Mouse (Mus musculus) layer of hippocampus, adult 9-11 months (tissue): ENCODE data around the gene Gnl3.
A peak's percentile ranks its signal among the peaks of the same experiment; 100 is the strongest.

ENCODE experiments used
- DNase-seq: peaks from one replicate; pipeline ENCODE4 v3.0.0; 2022

Gnl3 gene

DNA sequence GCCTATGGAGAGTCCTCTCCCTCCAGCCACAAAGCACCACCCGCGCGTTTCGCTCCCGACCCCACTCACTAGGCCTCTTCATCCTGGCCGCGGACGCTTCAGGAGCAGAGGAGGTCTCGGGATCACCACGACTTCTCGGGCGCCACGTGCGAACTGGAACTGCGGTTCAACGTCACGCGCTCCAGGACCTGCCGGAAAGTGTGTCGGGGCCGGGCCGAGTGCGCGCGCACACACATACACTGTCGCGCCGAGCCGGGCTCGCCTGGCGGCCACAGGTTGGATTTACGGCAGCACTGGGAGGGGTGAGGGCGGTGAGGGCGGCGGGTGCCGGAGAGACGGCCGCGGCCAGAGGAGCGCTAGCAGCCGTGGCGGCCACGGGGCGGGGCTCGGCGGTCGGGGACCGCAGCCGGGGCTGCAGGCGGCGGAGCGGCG is at the start of gene Gnl3, which contains the start of gene Pbrm1:
TSS of gene Gnl3 (minus strand) at position 293 of the 432 bp plus-strand sequence.
TSS of gene Pbrm1 (plus strand) at position 279 of the 432 bp plus-strand sequence.
- DNase-seq: peak; percentile 97

DNA sequence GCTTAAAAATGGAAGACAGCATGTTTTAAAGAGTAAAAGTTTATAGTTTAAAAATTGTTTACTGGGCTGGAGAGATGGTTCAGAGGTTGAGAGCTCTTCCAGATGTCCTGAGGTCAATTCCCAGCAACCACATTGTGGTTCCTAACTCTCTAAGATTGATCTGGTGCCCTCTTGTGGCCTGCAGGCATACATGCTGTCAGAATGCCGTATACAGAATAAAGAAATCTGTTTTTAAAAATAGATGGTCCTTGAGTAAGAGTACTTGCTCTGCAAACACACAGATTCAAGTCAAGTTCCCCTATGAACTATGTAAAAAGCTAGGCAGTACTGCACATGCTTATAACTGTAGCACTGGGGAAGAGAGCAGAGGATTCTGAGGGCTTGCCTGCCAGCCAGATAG is 43.3 kb upstream of the Gnl3 start:
- DNase-seq: no peak

- no peak for DNase-seq
Observed at GRCm38 (mm10) chr14:31045817-31046216, 26.9 kb upstream of the Gnl3 start.

GRCm38 (mm10) chr14:31045296-31045695 is 26.3 kb upstream of the Gnl3 start:
- no peak for DNase-seq

GRCm38 (mm10) chr14:31025785-31026184 is 6.8 kb upstream of the Gnl3 start:
- DNase-seq: no peak

- no peak for DNase-seq
Observed at GRCm38 (mm10) chr14:31022579-31022978, 3.6 kb upstream of the Gnl3 start.

- DNase-seq: no peak
Observed at GRCm38 (mm10) chr14:31019331-31020205, 616 bp upstream of the Gnl3 start.

- DNase-seq: no peak
Observed at GRCm38 (mm10) chr14:31017854-31018253, 1.1 kb downstream of the Gnl3 start.

GRCm38 (mm10) chr14:31016063-31016462 is 2.9 kb downstream of the Gnl3 start:
- DNase-seq: no peak

DNA sequence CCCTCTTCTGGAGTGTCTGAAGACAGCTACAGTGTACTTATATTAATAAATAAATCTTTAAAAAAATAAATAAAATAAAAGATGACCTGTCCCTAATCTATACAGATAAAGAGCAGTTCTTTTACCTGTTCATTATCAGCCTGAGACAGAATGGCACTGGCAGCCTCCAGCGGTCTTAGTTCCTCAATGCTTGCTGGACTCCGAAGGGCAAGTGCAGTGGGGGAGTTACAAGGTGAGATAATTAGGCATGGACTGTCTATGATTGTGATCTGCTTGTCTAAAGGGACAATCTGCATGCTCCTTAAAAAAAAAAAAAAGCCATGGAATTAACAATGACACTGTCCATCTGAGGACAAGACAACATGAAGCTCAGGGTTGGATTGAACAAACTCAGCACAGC is 5.0 kb downstream of the Gnl3 start:
- DNase-seq: no peak

GRCm38 (mm10) chr14:31011588-31011987 is 7.4 kb downstream of the Gnl3 start:
- DNase-seq: peak; percentile 24

- no peak for DNase-seq
Observed at GRCm38 (mm10) chr14:31006779-31007178, 12.2 kb downstream of the Gnl3 start.

- DNase-seq: no peak
Observed at GRCm38 (mm10) chr14:31004527-31004926, 14.4 kb downstream of the Gnl3 start.

DNA sequence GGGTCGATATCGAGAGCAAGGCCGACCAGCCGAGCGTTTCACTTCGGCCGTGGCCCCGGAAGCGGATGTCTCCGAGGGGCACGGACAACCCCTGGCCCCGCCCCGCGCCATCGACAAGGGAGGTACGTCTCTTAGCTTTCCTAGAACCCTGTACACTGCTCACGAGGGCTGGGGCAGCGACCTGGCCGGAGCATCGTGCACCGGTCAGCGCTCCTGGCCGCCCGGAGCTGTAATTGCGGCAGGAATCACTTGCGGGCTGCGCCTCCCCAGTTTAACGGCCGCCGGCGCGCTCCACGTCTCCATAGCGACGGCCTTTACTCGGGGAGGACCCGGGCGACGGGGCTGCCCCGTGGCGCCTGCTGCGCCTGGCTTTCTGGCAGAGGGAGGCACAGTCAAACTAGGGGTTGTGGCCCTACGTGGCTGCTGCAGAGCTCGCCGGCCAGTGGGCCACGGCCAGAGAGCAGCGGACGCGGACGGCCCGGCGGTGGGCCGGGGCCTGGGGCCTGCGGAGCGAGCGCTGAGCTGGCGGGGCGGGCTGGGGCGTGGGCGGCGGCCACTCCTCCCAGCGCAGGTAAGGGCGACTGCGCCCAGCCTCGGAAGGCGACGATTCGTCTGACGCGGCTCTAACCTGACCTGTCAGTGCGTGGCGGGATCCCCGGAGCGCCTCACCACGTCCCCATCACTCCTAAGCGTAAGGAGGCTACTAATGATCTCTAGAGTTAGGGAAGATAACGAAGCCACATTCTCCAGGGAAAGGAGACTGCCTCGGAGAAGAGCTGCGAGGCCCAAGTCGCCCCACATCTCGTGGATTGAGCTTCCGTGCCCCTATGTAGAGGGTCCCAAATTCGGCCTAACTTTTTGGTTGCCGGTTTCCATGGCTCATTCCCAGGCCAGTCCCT is 17.4 kb downstream of the Gnl3 start, which contains the start of the genes Glt8d1 and Spcs1:
TSS of gene Glt8d1 (plus strand) at position 94 of the 899 bp plus-strand sequence.
TSS of gene Spcs1 (minus strand) at position 366 of the 899 bp plus-strand sequence.
- DNase-seq: peak; percentile 81

DNA sequence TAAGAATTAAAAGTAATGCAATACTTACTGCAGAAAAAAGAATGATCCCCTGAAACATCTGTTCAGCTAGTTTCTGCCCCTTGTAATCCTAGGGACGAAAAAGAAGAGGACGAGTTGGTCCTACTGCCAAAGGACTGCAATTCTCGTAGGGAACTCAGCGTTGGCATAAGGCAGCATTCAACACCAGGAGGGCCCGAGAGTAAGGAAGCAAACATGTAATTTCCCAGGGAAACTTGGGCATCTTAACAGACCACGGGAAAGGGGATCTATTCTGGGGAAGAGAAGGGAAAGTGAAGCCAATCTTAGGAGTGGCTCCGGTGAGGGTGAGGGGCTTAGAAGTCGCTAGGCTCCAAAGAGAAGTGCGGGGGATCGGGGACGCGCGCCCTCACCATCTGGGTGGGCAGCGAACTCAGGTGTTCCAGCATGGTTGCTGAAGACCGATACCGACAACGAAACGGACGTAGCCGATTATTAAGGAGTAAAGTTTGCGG is 18.1 kb downstream of the Gnl3 start:
- no peak for DNase-seq

DNA sequence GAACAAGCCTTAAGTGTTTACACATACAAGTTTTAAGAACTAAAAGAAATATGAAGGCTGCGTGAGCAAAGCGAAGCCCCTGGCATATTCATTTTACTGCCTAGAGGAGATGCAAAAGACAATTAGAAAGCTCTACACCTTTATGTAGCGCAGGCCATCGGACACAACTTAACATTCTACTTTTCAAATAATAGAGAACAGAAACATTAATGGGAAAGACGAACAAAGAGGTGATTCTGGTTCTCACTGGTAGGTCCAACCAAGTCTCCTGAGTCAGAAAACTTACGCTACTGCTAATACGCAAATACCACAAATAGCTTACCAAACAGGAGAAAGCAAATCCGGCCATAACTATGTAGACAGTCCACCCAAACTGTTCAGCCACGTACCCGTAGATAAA is 18.6 kb downstream of the Gnl3 start:
- DNase-seq: no peak

- DNase-seq: no peak
Observed at GRCm38 (mm10) chr14:30996417-30996816, 22.5 kb downstream of the Gnl3 start.

DNA sequence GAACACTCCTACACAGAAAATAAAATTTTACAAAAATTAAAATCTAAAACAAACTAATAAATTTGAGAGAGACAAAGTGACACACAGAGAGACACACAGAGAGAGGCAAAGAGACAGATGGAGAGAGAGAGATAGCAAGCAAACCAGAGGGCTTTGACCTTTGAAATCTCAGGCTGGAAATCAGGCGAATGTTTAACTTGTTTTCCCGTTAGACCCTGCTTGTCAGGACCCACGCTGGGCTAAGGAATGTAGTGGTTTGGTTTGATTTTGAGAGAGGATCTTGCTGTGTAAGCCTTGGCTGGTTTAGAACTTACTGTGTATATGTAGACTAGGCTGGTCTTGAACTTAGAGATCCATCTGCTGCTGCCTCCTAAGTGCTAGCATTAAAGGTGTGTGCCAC is 42.7 kb downstream of the Gnl3 start:
- no peak for DNase-seq

DNA sequence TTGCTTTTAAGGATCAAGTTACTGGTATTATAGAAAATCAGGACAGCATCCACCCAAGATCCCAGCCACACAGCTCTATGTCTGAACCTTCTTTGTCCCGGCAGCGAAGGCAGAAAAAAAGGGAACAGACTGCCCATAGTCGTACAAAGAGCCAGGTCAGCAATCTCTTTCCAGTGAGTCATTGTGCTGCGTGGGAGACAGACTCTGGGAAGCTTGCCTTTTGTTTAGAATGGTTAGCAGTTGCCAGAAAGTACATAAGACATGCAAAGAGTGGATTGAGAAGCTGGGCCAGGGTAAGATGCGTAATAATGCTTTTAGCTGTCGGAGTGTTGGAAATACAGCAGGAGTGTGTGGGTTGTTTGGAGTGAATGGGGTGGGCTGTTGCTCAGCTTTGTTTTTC is 44.7 kb downstream of the Gnl3 start:
- DNase-seq: peak; percentile 84
